Mouse (Mus musculus): ENCODE results near the gene Eef2kmt.
A peak's percentile ranks its signal among the peaks of the same experiment; 100 is the strongest.
"Not testable (repeated sequence)": the region's sequence is repeated elsewhere in the genome, so short reads cannot be mapped to it uniquely, and the experiment has no call there.

Eef2kmt gene

GRCm38 (mm10) chr16:5255779-5256496, at the start of gene Eef2kmt:
Gene Eef2kmt, minus strand, starts transcription at chr16:5255983.
- DNase-seq (ENCODE audit: low read depth, low spot score) = peak; percentile 100

GRCm38 (mm10) chr16:5295238-5295637, 39.5 kb upstream of the Eef2kmt start:
- DNase-seq (ENCODE audit: low read depth, low spot score) = no peak

GRCm38 (mm10) chr16:5285376-5285775, 29.6 kb upstream of the Eef2kmt start:
- no peak for DNase-seq (ENCODE audit: low read depth, low spot score)

- DNase-seq (ENCODE audit: low read depth, low spot score) = no peak
Measured at GRCm38 (mm10) chr16:5282686-5283085, 26.9 kb upstream of the Eef2kmt start.

GRCm38 (mm10) chr16:5279571-5280222, 23.9 kb upstream of the Eef2kmt start:
- DNase-seq (ENCODE audit: low read depth, low spot score) = no peak

GRCm38 (mm10) chr16:5272371-5272770, 16.6 kb upstream of the Eef2kmt start:
- DNase-seq (ENCODE audit: low read depth, low spot score) = no peak

- no peak for DNase-seq (ENCODE audit: low read depth, low spot score)
Measured at GRCm38 (mm10) chr16:5271411-5272035, 15.7 kb upstream of the Eef2kmt start.

GRCm38 (mm10) chr16:5263926-5264325, 8.1 kb upstream of the Eef2kmt start:
- DNase-seq (ENCODE audit: low read depth, low spot score) = no peak

- no peak for DNase-seq (ENCODE audit: low read depth, low spot score)
Measured at GRCm38 (mm10) chr16:5263156-5263555, 7.4 kb upstream of the Eef2kmt start.

GRCm38 (mm10) chr16:5255081-5255740, 572 bp downstream of the Eef2kmt start:
- DNase-seq (ENCODE audit: low read depth, low spot score) = peak; percentile 31

GRCm38 (mm10) chr16:5254346-5255025, 1.3 kb downstream of the Eef2kmt start:
- DNase-seq (ENCODE audit: low read depth, low spot score) = peak; percentile 92

- no peak for DNase-seq (ENCODE audit: low read depth, low spot score)
Measured at GRCm38 (mm10) chr16:5252260-5252659, 3.5 kb downstream of the Eef2kmt start.

GRCm38 (mm10) chr16:5250891-5251290, 4.9 kb downstream of the Eef2kmt start:
- no peak for DNase-seq (ENCODE audit: low read depth, low spot score)

GRCm38 (mm10) chr16:5244411-5244810, 11.4 kb downstream of the Eef2kmt start:
- DNase-seq (ENCODE audit: low read depth, low spot score) = peak; percentile 74

- no peak for DNase-seq (ENCODE audit: low read depth, low spot score)
Measured at GRCm38 (mm10) chr16:5242882-5243281, 12.9 kb downstream of the Eef2kmt start.

GRCm38 (mm10) chr16:5242355-5242754, 13.4 kb downstream of the Eef2kmt start:
- no peak for DNase-seq (ENCODE audit: low read depth, low spot score)

- DNase-seq (ENCODE audit: low read depth, low spot score) = peak; percentile 96
Measured at GRCm38 (mm10) chr16:5233418-5234313, 22.1 kb downstream of the Eef2kmt start, which contains the start of gene Alg1. Gene Alg1, plus strand, starts transcription at chr16:5233621.

- DNase-seq (ENCODE audit: low read depth, low spot score) = no peak
Measured at GRCm38 (mm10) chr16:5232982-5233381, 22.8 kb downstream of the Eef2kmt start.

- not testable (repeated sequence) for DNase-seq (ENCODE audit: low read depth, low spot score)
Measured at GRCm38 (mm10) chr16:5228103-5228502, 27.7 kb downstream of the Eef2kmt start.

- not testable (repeated sequence) for DNase-seq (ENCODE audit: low read depth, low spot score)
Measured at GRCm38 (mm10) chr16:5227501-5227900, 28.3 kb downstream of the Eef2kmt start.
